Mouse (Mus musculus): Measurements from ENCODE around the gene Pim3. TPM values are rescaled to one million over a fixed set of nuclear protein-coding genes. Genes with fewer than 3 reads are reported as not detected.
"Not testable (repeated sequence)": the region's sequence is repeated elsewhere in the genome, so short reads cannot be mapped to it uniquely, and the experiment has no call there.

Pim3 gene
- 48.7 and 52.9 TPM in 2 replicates for polyA plus RNA-seq (2015; fragmentation: Nextera tagmentation; extraction: Ambion mirVana)

GRCm38 (mm10) chr15:88861772-88862622, at the start of gene Pim3:
Gene Pim3 (plus strand): TSS chr15:88862186.
- peak within 1 kb of the TSS; percentile 95 for H3K27ac ChIP-seq
- H3K9me3 ChIP-seq, result no peaks in the 10 kb centered on the region
- peak within 1 kb of the TSS; percentile 81 for H3K4me3 ChIP-seq
- ATAC-seq (ENCODE audit: insufficient number of reproducible peaks, insufficient read depth, low FRiP score, low TSS enrichment, low read depth), result peak; percentile 82
- H3K4me2 ChIP-seq, result peak within 1 kb of the TSS; percentile 93
- H3K4me1 ChIP-seq, result peaks cover 36% of the 10 kb centered on the region
- no peaks in the 10 kb centered on the region for H3K27me3 ChIP-seq
- peak within 1 kb of the TSS; percentile 87 for H3K9ac ChIP-seq
- H3K36me3 ChIP-seq, result peaks cover 27% of the 10 kb centered on the region
- WGBS, result under 1% methylated on average over 107 of the region's 107 CpGs

DNA sequence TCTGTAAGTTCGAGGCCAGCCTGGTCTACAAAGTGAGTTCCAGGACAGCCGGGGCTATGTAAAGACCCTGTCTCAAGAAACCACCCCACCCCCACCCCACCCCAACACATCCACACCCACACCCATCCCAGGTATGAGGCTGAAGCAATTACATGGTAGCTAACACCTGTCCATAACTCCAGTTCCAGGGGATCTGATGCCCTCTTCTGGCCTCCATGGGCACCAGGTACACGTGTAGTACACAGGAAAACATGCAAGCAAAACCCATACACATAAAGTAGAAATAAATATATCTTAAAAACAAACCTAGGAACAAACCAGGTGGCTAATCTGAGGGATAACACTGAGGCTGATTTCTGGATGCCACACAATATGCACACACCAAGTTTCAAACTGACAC, 48.7 kb upstream of the Pim3 start:
- Histone ChIP-seq H3K9me3 (no peaks in the 10 kb centered on the region), H3K4me2 (no peak overlapping the region), H3K4me1 (peaks cover 2% of the 10 kb centered on the region), H3K27me3 (no peaks in the 10 kb centered on the region), H3K9ac (no peak overlapping the region), H3K4me3 (no peak overlapping the region), H3K27ac (no peak overlapping the region), H3K36me3 (peaks cover 66% of the 10 kb centered on the region)
- 87% methylated on average over 3 of the region's 3 CpGs for WGBS
- no peak for ATAC-seq (ENCODE audit: insufficient number of reproducible peaks, insufficient read depth, low FRiP score, low TSS enrichment, low read depth)

- H3K4me2 ChIP-seq; H3K9me3 ChIP-seq; H3K4me1 ChIP-seq; H3K4me3 ChIP-seq; H3K9ac ChIP-seq; ATAC-seq (ENCODE audit: insufficient number of reproducible peaks, insufficient read depth, low FRiP score, low TSS enrichment, low read depth); H3K27ac ChIP-seq; H3K27me3 ChIP-seq: not testable (repeated sequence)
- 95% methylated on average over 2 of the region's 2 CpGs for WGBS
- H3K36me3 ChIP-seq, result peaks cover 60% of the 10 kb centered on the region
Observed at GRCm38 (mm10) chr15:88813873-88814272, 48.1 kb upstream of the Pim3 start.

- 90% methylated on average over 11 of the region's 11 CpGs for WGBS
- Histone ChIP-seq H3K9me3 (no peaks in the 10 kb centered on the region), H3K27me3 (no peaks in the 10 kb centered on the region), H3K4me3 (no peak overlapping the region), H3K4me2 (no peak overlapping the region), H3K9ac (no peak overlapping the region), H3K27ac (no peak overlapping the region), H3K4me1 (peaks cover 6% of the 10 kb centered on the region), H3K36me3 (peaks cover 54% of the 10 kb centered on the region)
- no peak for ATAC-seq (ENCODE audit: insufficient number of reproducible peaks, insufficient read depth, low FRiP score, low TSS enrichment, low read depth)
Observed at GRCm38 (mm10) chr15:88814411-88815047, 47.5 kb upstream of the Pim3 start.

- ATAC-seq (ENCODE audit: insufficient number of reproducible peaks, insufficient read depth, low FRiP score, low TSS enrichment, low read depth), result no peak
- Histone ChIP-seq H3K4me1 (peaks cover 9% of the 10 kb centered on the region), H3K9ac (no peak overlapping the region), H3K9me3 (no peaks in the 10 kb centered on the region), H3K36me3 (peaks cover 51% of the 10 kb centered on the region), H3K27me3 (no peaks in the 10 kb centered on the region), H3K4me2 (no peak overlapping the region), H3K27ac (no peak overlapping the region), H3K4me3 (no peak overlapping the region)
- WGBS, result 89% methylated on average over 6 of the region's 6 CpGs
Observed at GRCm38 (mm10) chr15:88815196-88815700, 46.7 kb upstream of the Pim3 start.

DNA sequence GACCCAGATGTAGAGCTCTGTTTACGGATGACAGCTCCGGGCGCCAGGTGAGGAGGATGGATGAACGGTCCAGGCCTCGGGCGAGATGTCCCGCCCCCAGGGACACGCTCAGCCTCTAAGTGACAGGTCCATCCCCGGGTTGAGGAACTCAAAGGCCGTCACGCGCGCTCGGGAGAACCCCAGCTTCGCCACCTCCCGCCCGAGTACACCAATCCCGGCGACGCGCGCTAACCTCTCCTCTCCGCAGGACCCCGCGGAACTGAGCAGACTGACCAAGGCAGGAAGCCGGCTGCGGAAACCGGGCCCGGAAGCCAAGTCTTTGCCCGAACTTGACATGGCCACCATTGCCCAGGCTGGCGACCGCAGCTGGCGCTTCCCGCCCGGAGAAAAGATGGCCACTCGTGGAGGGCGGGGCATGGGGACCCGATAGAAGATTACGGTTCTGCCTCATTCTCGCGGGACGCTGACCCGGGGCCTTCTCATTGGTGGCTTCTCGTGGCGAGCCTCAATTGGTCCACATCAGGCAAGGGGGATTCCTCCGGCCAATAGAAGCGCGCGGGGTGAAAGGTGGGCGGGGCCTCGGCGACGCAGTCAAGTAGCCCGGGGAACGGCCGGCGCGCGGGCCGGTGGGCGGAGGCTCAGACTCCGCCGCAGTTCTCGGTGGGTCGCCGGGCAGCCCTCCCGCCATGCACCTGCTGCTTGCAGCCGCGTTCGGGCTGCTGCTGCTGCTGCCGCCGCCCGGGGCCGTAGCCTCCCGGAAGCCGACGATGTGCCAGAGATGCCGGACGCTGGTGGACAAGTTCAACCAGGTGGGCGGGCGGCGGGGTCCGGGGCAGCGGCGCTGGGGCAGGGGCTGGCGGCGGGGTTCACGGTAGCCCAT, 42.7 kb upstream of the Pim3 start, which contains the start of the genes Alg12 and Creld2:
Gene Alg12 (minus strand): TSS at position 293 of the 880 bp plus-strand sequence.
Gene Creld2 (plus strand): TSS at position 621 of the 880 bp plus-strand sequence.
- under 1% methylated on average over 88 of the region's 88 CpGs for WGBS

GRCm38 (mm10) chr15:88819906-88820303, 42.1 kb upstream of the Pim3 start:
- H3K4me2 ChIP-seq, result peak overlapping the region; percentile 92
- H3K9ac ChIP-seq, result peak overlapping the region; percentile 89
- peaks cover 51% of the 10 kb centered on the region for H3K36me3 ChIP-seq
- H3K9me3 ChIP-seq, result no peaks in the 10 kb centered on the region
- peak overlapping the region; percentile 89 for H3K4me3 ChIP-seq
- WGBS, result 2% methylated on average over 23 of the region's 23 CpGs
- no peak overlapping the region for H3K27ac ChIP-seq
- peaks cover 16% of the 10 kb centered on the region for H3K4me1 ChIP-seq
- H3K27me3 ChIP-seq, result no peaks in the 10 kb centered on the region
- ATAC-seq (ENCODE audit: insufficient number of reproducible peaks, insufficient read depth, low FRiP score, low TSS enrichment, low read depth), result no peak

More for the DNA sequence above, 42.7 kb upstream of the Pim3 start, which contains the start of the genes Alg12 and Creld2:
- no peaks in the 10 kb centered on the region for H3K9me3 ChIP-seq
- peaks cover 16% of the 10 kb centered on the region for H3K4me1 ChIP-seq
- H3K4me2 ChIP-seq, result peak within 1 kb of the TSS; percentile 92
- H3K27ac ChIP-seq, result peak within 1 kb of the TSS; percentile 81
- no peaks in the 10 kb centered on the region for H3K27me3 ChIP-seq
- ATAC-seq (ENCODE audit: insufficient number of reproducible peaks, insufficient read depth, low FRiP score, low TSS enrichment, low read depth), result peak; percentile 97
- H3K36me3 ChIP-seq, result peaks cover 51% of the 10 kb centered on the region
- peak within 1 kb of the TSS; percentile 89 for H3K4me3 ChIP-seq
- peak within 1 kb of the TSS; percentile 89 for H3K9ac ChIP-seq

- no peak for ATAC-seq (ENCODE audit: insufficient number of reproducible peaks, insufficient read depth, low FRiP score, low TSS enrichment, low read depth)
- H3K27me3 ChIP-seq, result no peaks in the 10 kb centered on the region
- peak overlapping the region; percentile 28; the same call in 1 of the 2 replicates for H3K9ac ChIP-seq
- 83% methylated on average over 7 of the region's 7 CpGs for WGBS
- H3K4me1 ChIP-seq, result peaks cover 16% of the 10 kb centered on the region
- no peak overlapping the region for H3K4me3 ChIP-seq
- H3K9me3 ChIP-seq, result no peaks in the 10 kb centered on the region
- no peak overlapping the region for H3K4me2 ChIP-seq
- no peak overlapping the region for H3K27ac ChIP-seq
- H3K36me3 ChIP-seq, result peaks cover 53% of the 10 kb centered on the region
Observed at GRCm38 (mm10) chr15:88821403-88821802, 40.6 kb upstream of the Pim3 start.

- no peak for ATAC-seq (ENCODE audit: insufficient number of reproducible peaks, insufficient read depth, low FRiP score, low TSS enrichment, low read depth)
- Histone ChIP-seq H3K4me1 (peaks cover 16% of the 10 kb centered on the region), H3K4me3 (no peak overlapping the region), H3K27me3 (no peaks in the 10 kb centered on the region), H3K9ac (no peak overlapping the region), H3K9me3 (no peaks in the 10 kb centered on the region), H3K27ac (no peak overlapping the region), H3K4me2 (no peak overlapping the region), H3K36me3 (peaks cover 62% of the 10 kb centered on the region)
- WGBS, result 93% methylated on average over 7 of the region's 7 CpGs
Observed at GRCm38 (mm10) chr15:88822513-88822912, 39.5 kb upstream of the Pim3 start.

- 88% methylated on average over 5 of the region's 5 CpGs for WGBS
- Histone ChIP-seq H3K4me2 (no peak overlapping the region), H3K9me3 (no peaks in the 10 kb centered on the region)
Observed at GRCm38 (mm10) chr15:88823376-88823775, 38.6 kb upstream of the Pim3 start.

GRCm38 (mm10) chr15:88827466-88827865, 34.5 kb upstream of the Pim3 start:
- Histone ChIP-seq H3K4me3 (no peak overlapping the region), H3K4me1 (peaks cover 4% of the 10 kb centered on the region), H3K36me3 (peaks cover 48% of the 10 kb centered on the region), H3K27me3 (no peaks in the 10 kb centered on the region), H3K27ac (no peak overlapping the region), H3K9ac (no peak overlapping the region), H3K9me3 (no peaks in the 10 kb centered on the region), H3K4me2 (no peak overlapping the region)
- no peak for ATAC-seq (ENCODE audit: insufficient number of reproducible peaks, insufficient read depth, low FRiP score, low TSS enrichment, low read depth)
- 92% methylated on average over 6 of the region's 6 CpGs for WGBS

More at GRCm38 (mm10) chr15:88823376-88823775, 38.6 kb upstream of the Pim3 start:
- no peak for ATAC-seq (ENCODE audit: insufficient number of reproducible peaks, insufficient read depth, low FRiP score, low TSS enrichment, low read depth)
- Histone ChIP-seq H3K4me1 (peaks cover 13% of the 10 kb centered on the region), H3K27ac (no peak overlapping the region), H3K4me3 (no peak overlapping the region), H3K9ac (no peak overlapping the region), H3K27me3 (no peaks in the 10 kb centered on the region), H3K36me3 (peaks cover 62% of the 10 kb centered on the region)

Measured in embryonic facial prominence, embryonic 13.5 days (tissue).